Mouse (Mus musculus): ENCODE data around the gene Clcn5.

- TF ChIP-seq POLR2A (IDR thresholded peaks at IDR 0.05; ENCODE audit: insufficient read depth, low read depth, low read length) (no peak), CTCF (IDR thresholded peaks at IDR 0.05) (no peak), EP300 (IDR thresholded peaks at IDR 0.05; ENCODE audit: insufficient read depth, low read depth, low read length) (no peak)
Observed at GRCm38 (mm10) chrX:7282636-7283035, 36.5 kb downstream of the Clcn5 start.
